Mouse (Mus musculus) sigmoid colon, adult 10 weeks (tissue): ENCODE measurements around the gene Grid1. TPM values are rescaled to one million over a fixed set of nuclear protein-coding genes. Genes with fewer than 3 reads are reported as not detected.

Experiments
- polyA plus RNA-seq: library from polyadenylated mRNA; stranded (reverse); fragments of 350-450 nt; fragmentation: Illumina TruSeq; extraction: RNeasy Lipid Tissue Mini Kit (QIAGEN cat#74804); gene quantifications from one replicate; pipeline ENCODE4 v1.2.3, GENCODE M21; 2014; ENCODE audit warnings: low read depth, low replicate concordance

The Grid1 gene
- polyA plus RNA-seq, result 0.25 TPM

GRCm38 (mm10) chr14:34819919-34820652 is at the start of gene Grid1:
Grid1 (plus strand) TSS chr14:34820108.

Other genes with a start within 250 kb of the Grid1 start
- 15.9 TPM for gene Ldb3, start 231.4 kb upstream of the Grid1 start, polyA plus RNA-seq
- not detected for gene Opn4, start 220.0 kb upstream of the Grid1 start, polyA plus RNA-seq
- gene Wapl, start 146.2 kb upstream of the Grid1 start, polyA plus RNA-seq, result 158 TPM